Comparison of ENCODE assay signal across 17 mouse cellular contexts in the genomic region with DNA sequence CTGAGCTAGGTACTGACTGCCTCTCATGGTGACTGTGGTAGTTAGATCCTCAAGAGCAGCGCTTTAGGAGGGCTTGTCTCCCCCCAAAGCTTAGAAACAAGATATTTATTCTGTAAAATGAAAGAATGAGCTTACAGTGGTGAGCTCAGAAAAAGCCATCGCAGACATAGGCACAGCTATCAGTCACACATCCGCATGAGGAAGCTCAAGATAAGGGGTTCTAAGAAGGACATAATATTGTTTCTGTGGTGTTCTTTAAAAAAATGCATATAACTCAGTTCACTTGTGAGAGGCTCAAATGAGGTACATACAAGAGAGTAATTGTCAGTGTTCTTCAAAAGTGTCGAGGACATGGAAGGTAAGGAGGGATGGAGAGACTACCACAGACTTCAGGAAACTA. TPM values are rescaled to one million over a fixed set of nuclear protein-coding genes. Genes with fewer than 3 reads are reported as not detected.
DNase-seq lines count a peak whose midpoint lies in the region; ATAC-seq and TF ChIP-seq lines count a peak whose summit lies in the region.
"Had no signal": no experiment of that assay in that cellular context is flagged by ENCODE, and none has a peak within 500 bp of the region (broad histone marks: within the 10 kb centered on the region; RNA-seq: fewer than 3 reads in every experiment).

No protein-coding gene starts in this region.

- H3K4me3 ChIP-seq in MEL (ENCODE audit: control insufficient read depth in 1 of 2, insufficient read depth in 1 of 2, low read depth in 2 of 2, low read length in 2 of 2): no peak overlapping the region
- no peak overlapping the region for H3K4me3 ChIP-seq in liver, embryonic 14.5 days (ENCODE audit: insufficient read depth in 1 of 2, low read depth in 2 of 2, low read length in 2 of 2)
- H3K4me3 ChIP-seq: embryonic facial prominence, embryonic 10.5 days; forebrain, embryonic 10.5 days; heart, embryonic 10.5 days; hindbrain, embryonic 10.5 days had no signal

- no peak for TF ChIP-seq RAD21 in MEL (IDR thresholded peaks at IDR 0.05; ENCODE audit: low read depth, low read length)

- H3K27ac ChIP-seq in MEL (ENCODE audit: control insufficient read depth, low read depth, low read length): peak overlapping the region; percentile 56
- no peak overlapping the region for H3K27ac ChIP-seq in liver, embryonic 14.5 days
- H3K27ac ChIP-seq: embryonic facial prominence, embryonic 10.5 days; forebrain, embryonic 10.5 days; heart, embryonic 10.5 days; hindbrain, embryonic 10.5 days; hindbrain, embryonic 14.5 days had no signal

- TF ChIP-seq CTCF in MEL (IDR thresholded peaks at IDR 0.05 in 2 of 3, conservative IDR thresholded peaks at IDR 0.05 in 1 of 3; ENCODE audit: control insufficient read depth in 1 of 3, insufficient read depth in 1 of 3, low read depth in 2 of 3, low read length in 3 of 3, poor library complexity in 1 of 3, severe bottlenecking in 1 of 3): no peak
- TF ChIP-seq CTCF in liver, embryonic 14.5 days (IDR thresholded peaks at IDR 0.05; ENCODE audit: low read depth): no peak

- no peaks in the 10 kb centered on the region for H3K9me3 ChIP-seq in MEL (replicated peaks; ENCODE audit: insufficient read depth, low read length)
- no peaks in the 10 kb centered on the region for H3K9me3 ChIP-seq in liver, embryonic 14.5 days (ENCODE audit: control insufficient read depth, low read length)
- H3K9me3 ChIP-seq: embryonic facial prominence, embryonic 10.5 days; forebrain, embryonic 10.5 days; heart, embryonic 10.5 days; hindbrain, embryonic 10.5 days had no signal

- TF ChIP-seq EP300 in MEL (IDR thresholded peaks at IDR 0.05; ENCODE audit: low read depth in 1 of 2, low read length in 2 of 2): peak; percentile 58 to 62; a peak in 2 of 4 replicates
- TF ChIP-seq EP300 in liver, embryonic 14.5 days (IDR thresholded peaks at IDR 0.05; ENCODE audit: low read depth): 0 out of 2 replicates have a peak, but pooled peaks have one; percentile 31

- TF ChIP-seq POLR2A in MEL (IDR thresholded peaks at IDR 0.05; ENCODE audit: control insufficient read depth in 1 of 2, insufficient read depth in 1 of 2, low read depth in 1 of 2, low read length in 2 of 2, poor library complexity in 1 of 2): no peak

- peak overlapping the region; percentile 6; the same call in 1 of the 2 replicates for H3K4me2 ChIP-seq in liver, embryonic 14.5 days (ENCODE audit: low read depth)
- H3K4me2 ChIP-seq: hindbrain, embryonic 14.5 days had no signal

- no peaks in the 10 kb centered on the region for H3K27me3 ChIP-seq in MEL (ENCODE audit: control insufficient read depth in 1 of 2, insufficient read depth in 2 of 2, low read length in 2 of 2)
- H3K27me3 ChIP-seq in liver, embryonic 14.5 days (ENCODE audit: control insufficient read depth, insufficient read depth, low read length): no peaks in the 10 kb centered on the region

- DNase-seq in MEL (ENCODE audit: low read depth, low spot score): peak; percentile 61
- peak; percentile 44 for DNase-seq in c-Kit-positive CD71-positive TER-119-negative erythroid progenitor cells, embryonic 14.5 days (ENCODE audit: low read depth)
- DNase-seq in liver, embryonic 14.5 days (ENCODE audit: low read depth in 3 of 3, low spot score in 3 of 3): no peak
- DNase-seq in right cerebral cortex, postnatal 4 days: no peak
- DNase-seq in natural killer cell, adult 2 months (ENCODE audit: low spot score in 2 of 2): no peak
- DNase-seq: adrenal gland, postnatal 10 days; cerebellum, adult 2 months; cerebellum, postnatal 10 days; heart, adult 18-20 months; heart, postnatal 14 days had no signal

- 31% methylated on average over 4 of the region's 4 CpGs for WGBS in liver, embryonic 14.5 days (ENCODE audit: insufficient replicate concordance)

- H3K4me1 ChIP-seq in MEL (ENCODE audit: control insufficient read depth in 1 of 2, insufficient read depth in 2 of 2, low read length in 2 of 2): peaks cover 13 to 29% of the 10 kb centered on the region in 2 experiments
- H3K4me1 ChIP-seq in liver, embryonic 14.5 days (replicated peaks; ENCODE audit: control insufficient read depth in 2 of 2, insufficient read depth in 2 of 2, low read length in 1 of 2): peaks cover 10 to 12% of the 10 kb centered on the region in 2 experiments
- H3K4me1 ChIP-seq: embryonic facial prominence, embryonic 10.5 days; forebrain, embryonic 10.5 days; hindbrain, embryonic 10.5 days had no signal

- peak; percentile 42; the same call in 1 of the 2 replicates for ATAC-seq in liver, embryonic 14.5 days (ENCODE audit: insufficient read depth)
- peak; percentile 45; the same call in 1 of the 2 replicates for ATAC-seq in megakaryocyte progenitor cell, adult 5-6 weeks (replicated peaks; ENCODE audit: poor library complexity)
- ATAC-seq: forebrain, embryonic 14.5 days had no signal

- no peaks in the 10 kb centered on the region for H3K79me2 ChIP-seq in MEL (ENCODE audit: control insufficient read depth, insufficient read depth, low read length, poor library complexity)

- H3K36me3 ChIP-seq in MEL (ENCODE audit: control insufficient read depth in 1 of 2, insufficient read depth in 2 of 2, low read length in 2 of 2): peaks cover 0 to 32% of the 10 kb centered on the region in 2 experiments; a peak in 2 of 4 replicates
- H3K36me3 ChIP-seq in liver, embryonic 14.5 days (replicated peaks; ENCODE audit: control insufficient read depth, insufficient read depth, low read depth): no peaks in the 10 kb centered on the region

- H3K9ac ChIP-seq in MEL (ENCODE audit: control insufficient read depth, low read depth, low read length, poor library complexity, severe bottlenecking): peak overlapping the region; percentile 30; the same call in 1 of the 2 replicates
- H3K9ac ChIP-seq in liver, embryonic 14.5 days (replicated peaks): peak overlapping the region; percentile 31; the same call in 1 of the 2 replicates
- H3K9ac ChIP-seq: hindbrain, embryonic 14.5 days had no signal

TF ChIP-seq in MEL, 35 proteins besides CTCF, POLR2A, EP300 and RAD21 (continues in another document):
- TF ChIP-seq MAX (IDR thresholded peaks at IDR 0.05; ENCODE audit: low read length) (no peak), ZNF384 (IDR thresholded peaks at IDR 0.05; ENCODE audit: low read depth, low read length) (peak; percentile 68), RCOR1 (IDR thresholded peaks at IDR 0.05; ENCODE audit: low read depth, low read length) (no peak), KAT2A (conservative IDR thresholded peaks at IDR 0.05; ENCODE audit: low read depth, low read length) (no peak), TAL1 (IDR thresholded peaks at IDR 0.05; ENCODE audit: low read length) (0 out of 2 replicates have a peak, but pooled peaks have one; percentile 5), MXI1 (IDR thresholded peaks at IDR 0.05; ENCODE audit: low read depth, low read length) (no peak), JUND (IDR thresholded peaks at IDR 0.05; ENCODE audit: low read depth, low read length) (no peak), TCF12 (IDR thresholded peaks at IDR 0.05; ENCODE audit: low read depth, low read length) (peak; percentile 55; the same call in 1 of the 2 replicates), POLR2AphosphoS5 (IDR thresholded peaks at IDR 0.05; ENCODE audit: borderline replicate concordance, low read depth, low read length) (no peak), MYC (IDR thresholded peaks at IDR 0.05; ENCODE audit: low read depth, low read length) (no peak), UBTF (IDR thresholded peaks at IDR 0.05; ENCODE audit: borderline replicate concordance, insufficient read depth, low read depth, low read length) (no peak), ZC3H11A (IDR thresholded peaks at IDR 0.05; ENCODE audit: low read depth, low read length) (no peak), MEF2A (IDR thresholded peaks at IDR 0.05; ENCODE audit: extremely low read depth, insufficient replicate concordance, low read depth, low read length, poor library complexity, severe bottlenecking) (no peak), MAFK (IDR thresholded peaks at IDR 0.05; ENCODE audit: borderline replicate concordance, low read depth, low read length) (no peak), GATA1 (IDR thresholded peaks at IDR 0.05; ENCODE audit: low read depth, low read length) (peak; percentile 83)

RNA-seq across cellular contexts. Expression of gene Jmjd7, which starts 11.4 kb away (rescaled TPM):
- total RNA-seq in MEL (2012; rRNA removed): 4.2 and 5.9 TPM in 2 replicates
- 10 to 100 TPM in 1 of 2 experiments, not detected in 1; 12.0 TPM for polyA plus RNA-seq in MEL (2012; ENCODE audit: insufficient read depth in 1 of 2, insufficient read length in 2 of 2, low read depth in 1 of 2, low replicate concordance in 2 of 2, missing spikeins in 1 of 2)
- polyA plus RNA-seq in liver, embryonic 14.5 days (2012; rRNA removed): 4.7 and 4.9 TPM in 2 replicates
- polyA plus RNA-seq in liver, embryonic 14.5 days (2014; fragmentation: Nextera tagmentation; extraction: Ambion mirVana): 5.0 and 6.9 TPM in 2 replicates
- total RNA-seq in megakaryocyte progenitor cell, adult 5-6 weeks (2015): 2.6 and 5.0 TPM in 2 replicates
- 1.7 and 5.4 TPM in 2 replicates for total RNA-seq in megakaryocyte progenitor cell, adult 5-6 weeks (2017)

RNA-seq across cellular contexts. Expression of gene Gm28042, which starts 11.4 kb away (rescaled TPM):
- total RNA-seq in MEL (2012; rRNA removed): 0.46 and 0.96 TPM in 2 replicates
- polyA plus RNA-seq in MEL (2012; ENCODE audit: insufficient read depth in 1 of 2, insufficient read length in 2 of 2, low read depth in 1 of 2, low replicate concordance in 2 of 2, missing spikeins in 1 of 2): 1 to 10 TPM in 1 of 2 experiments, not detected in 1; 1.7 TPM
- polyA plus RNA-seq in liver, embryonic 14.5 days (2012; rRNA removed): 1.5 and 1.6 TPM in 2 replicates
- polyA plus RNA-seq in liver, embryonic 14.5 days (2014; fragmentation: Nextera tagmentation; extraction: Ambion mirVana): 0.35 TPM in 1 of 2 replicates, not detected in the other
- total RNA-seq in megakaryocyte progenitor cell, adult 5-6 weeks (2015): 2.2 and 4.1 TPM in 2 replicates
- total RNA-seq in megakaryocyte progenitor cell, adult 5-6 weeks (2017): 0.50 and 0.51 TPM in 2 replicates

RNA-seq across cellular contexts. Expression of gene Pla2g4b, which starts 17.3 kb away (rescaled TPM):
- total RNA-seq in MEL (2012; rRNA removed): 0.54 and 0.59 TPM in 2 replicates
- under 1 TPM in 1 of 2 experiments, not detected in 1; 0.32 TPM for polyA plus RNA-seq in MEL (2012; ENCODE audit: insufficient read depth in 1 of 2, insufficient read length in 2 of 2, low read depth in 1 of 2, low replicate concordance in 2 of 2, missing spikeins in 1 of 2)
- 1.1 and 1.3 TPM in 2 replicates for polyA plus RNA-seq in liver, embryonic 14.5 days (2012; rRNA removed)
- 0.11 and 0.13 TPM in 2 replicates for polyA plus RNA-seq in liver, embryonic 14.5 days (2014; fragmentation: Nextera tagmentation; extraction: Ambion mirVana)
- 1.2 and 1.4 TPM in 2 replicates for total RNA-seq in megakaryocyte progenitor cell, adult 5-6 weeks (2015)
- total RNA-seq in megakaryocyte progenitor cell, adult 5-6 weeks (2017): 0.51 and 3.7 TPM in 2 replicates

RNA-seq across cellular contexts. Expression of gene Mapkbp1, which starts 43.4 kb away (rescaled TPM):
- 2.5 and 3.8 TPM in 2 replicates for total RNA-seq in MEL (2012; rRNA removed)
- polyA plus RNA-seq in MEL (2012; ENCODE audit: insufficient read depth in 1 of 2, insufficient read length in 2 of 2, low read depth in 1 of 2, low replicate concordance in 2 of 2, missing spikeins in 1 of 2): 1 to 10 TPM in 1 of 2 experiments, not detected in 1; 4.9 TPM
- 1.0 and 1.1 TPM in 2 replicates for polyA plus RNA-seq in liver, embryonic 14.5 days (2012; rRNA removed)
- polyA plus RNA-seq in liver, embryonic 14.5 days (2014; fragmentation: Nextera tagmentation; extraction: Ambion mirVana): 0.15 and 0.20 TPM in 2 replicates
- total RNA-seq in megakaryocyte progenitor cell, adult 5-6 weeks (2015): 3.2 and 4.0 TPM in 2 replicates
- total RNA-seq in megakaryocyte progenitor cell, adult 5-6 weeks (2017): 2.3 and 5.7 TPM in 2 replicates

Comparison
In these comparisons a context has a peak if more than half of its experiments do, and no peak if none do; other contexts are left out.
1. DNase-seq: peak in MEL (single experiment) and c-Kit-positive CD71-positive TER-119-negative erythroid progenitor cells, embryonic 14.5 days (single experiment); none in liver, embryonic 14.5 days (0 of 3), right cerebral cortex, postnatal 4 days (single experiment) and natural killer cell, adult 2 months (0 of 2).